Mouse (Mus musculus) neural tube, embryonic 13.5 days (tissue): ENCODE measurements around the gene Fam84b. TPM values are rescaled to one million over a fixed set of nuclear protein-coding genes. Genes with fewer than 3 reads are reported as not detected.
A peak's percentile ranks its signal among the peaks of the same experiment; 100 is the strongest.

ENCODE experiments used
- ATAC-seq: fragments of 200-750 bp; cut with Nextera tagmentation; 2 replicates; pipeline ENCODE4 v1.8.0; 2017; ENCODE audit warnings: low read depth, mild to moderate bottlenecking, moderate TSS enrichment, moderate library complexity
- H3K27ac ChIP-seq: fragments of 300-500 bp; sonication (generic); replicated peaks from 2 replicates; pipeline ENCODE4 v1.5.1; 2015; ENCODE audit warnings: moderate library complexity, mild to moderate bottlenecking, inconsistent platforms
- H3K27me3 ChIP-seq: fragments of 300-500 bp; sonication (generic); 2 replicates; pipeline ENCODE4 v1.6.1; 2015; ENCODE audit warnings: mild to moderate bottlenecking, inconsistent platforms
- H3K36me3 ChIP-seq: fragments of 300-500 bp; sonication (generic); 2 replicates; pipeline ENCODE4 v1.6.1; 2015; ENCODE audit warnings: mild to moderate bottlenecking, inconsistent platforms
- H3K4me1 ChIP-seq: fragments of 300-500 bp; sonication (generic); replicated peaks from 2 replicates; pipeline ENCODE4 v1.6.1; 2015; ENCODE audit warnings: inconsistent platforms
- H3K4me2 ChIP-seq: fragments of 300-500 bp; sonication (generic); 2 replicates; pipeline ENCODE4 v1.6.1; 2015; ENCODE audit warnings: inconsistent platforms, mild to moderate bottlenecking, moderate library complexity
- H3K4me3 ChIP-seq: fragments of 300-500 bp; sonication (generic); 2 replicates; pipeline ENCODE4 v1.5.1; 2015; ENCODE audit warnings: mild to moderate bottlenecking, inconsistent platforms
- H3K9ac ChIP-seq: fragments of 300-500 bp; sonication (generic); 2 replicates; pipeline ENCODE4 v1.6.1; 2015; ENCODE audit warnings: moderate library complexity, mild to moderate bottlenecking, inconsistent platforms
- H3K9me3 ChIP-seq: fragments of 300-500 bp; sonication (generic); 2 replicates; pipeline ENCODE4 v1.6.1; 2016; ENCODE audit warnings: inconsistent platforms
- WGBS: fragments of 180-500 bp; shearing (Covaris S2); methylation state at CpG from one replicate; pipeline ENCODE4 v1.1.7; 2015; 5-methylcytosine and 5-hydroxymethylcytosine counted together
- polyA plus RNA-seq: library from polyadenylated mRNA; unstranded; fragments of >200 nt; fragmentation: Nextera tagmentation; extraction: Ambion mirVana; gene quantifications from 2 replicates; pipeline ENCODE4 v1.2.1, GENCODE M21; 2015

Gene Fam84b
- polyA plus RNA-seq, 1 experiment from 2014 or later: 6.3 TPM

DNA sequence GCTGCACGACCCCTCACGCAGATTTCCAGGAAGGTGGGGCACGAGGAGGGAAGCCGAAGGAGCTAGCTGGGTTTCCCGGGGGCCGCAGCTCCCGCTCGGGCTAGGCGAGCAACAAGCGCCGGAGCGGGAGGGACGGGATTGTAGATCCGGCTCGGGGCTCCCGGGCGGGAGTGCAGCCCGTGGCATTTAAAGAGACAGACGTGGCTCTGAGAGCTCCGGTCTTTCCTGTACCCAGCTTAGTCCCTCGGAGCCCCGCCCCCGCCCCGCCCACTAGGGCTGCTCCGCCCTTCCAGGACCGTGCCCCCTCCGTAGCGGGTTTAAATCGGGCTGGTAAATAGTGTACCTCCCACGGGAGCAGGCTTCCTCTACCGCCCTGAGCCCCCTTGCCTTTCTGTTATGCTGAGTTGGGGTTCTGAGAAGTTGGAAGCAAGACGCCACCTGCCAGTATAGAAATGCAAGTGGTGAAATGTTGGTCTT is 28.8 kb downstream of the Fam84b start:
- H3K36me3 ChIP-seq: no peaks in the 10 kb centered on the region
- H3K4me1 ChIP-seq: peaks cover 34% of the 10 kb centered on the region
- peak overlapping the region; percentile 80 for H3K9ac ChIP-seq
- no peaks in the 10 kb centered on the region for H3K9me3 ChIP-seq
- H3K27ac ChIP-seq: peak overlapping the region; percentile 63
- WGBS: under 1% methylated on average over 32 of the region's 32 CpGs
- peak overlapping the region; percentile 69 for H3K4me3 ChIP-seq
- peak overlapping the region; percentile 100 for H3K4me2 ChIP-seq
- H3K27me3 ChIP-seq: peaks cover 6% of the 10 kb centered on the region; the same call in 1 of the 2 replicates
- peak; percentile 87 for ATAC-seq

DNA sequence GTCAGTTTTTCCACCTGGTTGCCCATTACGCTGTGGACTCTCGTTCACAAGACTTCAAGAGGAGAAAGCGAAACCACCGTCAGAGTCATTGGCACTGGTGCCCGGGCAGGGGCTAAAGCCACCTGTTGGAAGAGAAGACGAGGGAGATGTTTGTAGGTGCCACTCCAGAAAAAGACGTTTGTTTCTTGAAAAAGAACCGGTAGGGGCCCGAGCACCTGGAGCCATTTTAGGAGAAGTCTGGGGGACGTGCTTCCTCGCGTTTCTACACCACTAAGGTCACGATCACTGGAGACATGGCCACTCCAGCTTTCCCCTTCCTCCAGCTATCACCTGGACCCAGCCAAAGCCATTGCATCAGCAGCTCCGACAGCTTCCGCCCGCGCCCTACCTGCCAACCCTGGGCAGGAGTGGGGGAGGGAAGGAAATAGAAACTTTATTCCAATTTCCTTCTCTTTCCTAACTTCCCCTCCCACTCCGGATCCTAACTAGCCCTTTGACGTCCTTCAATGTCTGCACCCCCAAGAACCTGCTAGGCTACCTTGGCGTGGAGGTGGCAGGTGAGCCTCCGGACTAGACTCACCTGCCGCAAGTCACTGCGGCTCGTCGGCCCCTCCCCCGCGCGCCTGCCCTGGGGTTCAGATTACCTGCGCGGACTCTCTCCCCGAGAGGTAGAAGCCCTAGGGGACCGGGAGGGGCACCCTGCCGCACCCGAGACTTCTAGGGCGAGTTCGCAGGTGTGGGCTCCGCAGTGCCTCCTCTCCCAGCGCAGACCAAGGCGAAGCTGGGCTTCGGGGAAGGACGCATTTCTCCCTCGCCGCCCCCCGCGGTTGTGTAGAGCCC is 29.5 kb downstream of the Fam84b start:
- H3K9ac ChIP-seq: peak overlapping the region; percentile 80
- peak overlapping the region; percentile 81 for H3K27ac ChIP-seq
- H3K9me3 ChIP-seq: no peaks in the 10 kb centered on the region
- H3K4me1 ChIP-seq: peaks cover 34% of the 10 kb centered on the region
- peak overlapping the region; percentile 69 for H3K4me3 ChIP-seq
- WGBS: 0% methylated on average over 45 of the region's 45 CpGs
- peaks cover 6% of the 10 kb centered on the region; the same call in 1 of the 2 replicates for H3K27me3 ChIP-seq
- ATAC-seq: peak; percentile 21
- peak overlapping the region; percentile 100 for H3K4me2 ChIP-seq
- H3K36me3 ChIP-seq: no peaks in the 10 kb centered on the region

DNA sequence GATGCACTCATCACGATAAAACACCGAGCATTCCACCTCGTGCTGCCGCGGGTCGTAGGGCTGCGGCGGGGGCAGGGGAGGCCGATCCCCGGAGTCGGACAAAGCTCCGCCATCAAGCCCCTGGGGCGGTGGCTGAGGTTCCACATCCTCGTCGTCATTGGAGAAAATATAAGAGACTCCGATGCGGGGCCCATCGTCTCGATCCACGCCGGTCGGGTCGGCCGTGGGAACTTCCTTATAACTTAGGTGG is 30.0 kb downstream of the Fam84b start:
- H3K27me3 ChIP-seq: peaks cover 6% of the 10 kb centered on the region; the same call in 1 of the 2 replicates
- WGBS: under 1% methylated on average over 24 of the region's 24 CpGs
- ATAC-seq: no peak
- peak overlapping the region; percentile 80 for H3K9ac ChIP-seq
- H3K4me3 ChIP-seq: peak overlapping the region; percentile 69
- H3K27ac ChIP-seq: peak overlapping the region; percentile 81
- H3K4me2 ChIP-seq: peak overlapping the region; percentile 100
- peaks cover 34% of the 10 kb centered on the region for H3K4me1 ChIP-seq
- no peaks in the 10 kb centered on the region for H3K36me3 ChIP-seq
- H3K9me3 ChIP-seq: no peaks in the 10 kb centered on the region

DNA sequence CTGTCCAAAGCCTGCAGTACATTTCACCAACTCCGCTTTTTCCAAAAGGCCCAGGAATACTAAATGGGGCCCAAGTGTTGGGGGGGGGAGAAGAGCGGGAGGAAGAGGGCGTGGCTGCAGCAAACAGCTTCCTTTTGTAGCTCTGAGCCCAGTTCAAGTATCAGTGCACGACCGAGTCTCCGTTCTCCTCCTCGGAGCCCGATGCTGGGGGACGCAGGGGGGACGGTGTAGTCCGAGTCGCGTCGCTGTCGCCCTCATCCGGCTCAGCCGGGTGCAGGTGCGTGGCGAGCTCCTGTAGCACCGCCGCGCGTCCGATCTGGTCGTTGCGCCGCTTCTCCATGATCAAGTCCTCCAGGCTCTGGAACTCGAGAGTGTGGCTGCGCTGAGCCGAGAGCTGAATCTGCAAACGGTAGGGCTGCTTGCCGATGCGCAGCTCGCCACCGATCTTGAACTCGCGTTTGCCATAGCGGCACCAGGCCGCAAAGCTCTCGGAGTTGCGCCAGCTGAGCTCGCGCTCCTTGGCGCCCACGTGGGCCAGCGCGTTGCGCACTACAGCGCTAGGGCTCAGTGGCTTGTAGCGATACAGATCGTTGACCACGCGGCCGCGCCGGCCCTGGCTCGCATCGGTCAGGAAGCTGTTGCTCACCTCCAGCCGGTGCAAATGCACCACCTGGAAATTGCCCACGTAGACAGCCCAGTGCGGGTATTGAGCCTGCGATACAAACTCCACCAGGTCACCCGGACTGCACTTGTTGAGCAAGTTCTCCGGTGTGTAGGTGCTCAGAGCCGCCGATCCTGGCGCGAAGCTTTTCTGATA is 30.6 kb downstream of the Fam84b start:
- H3K9me3 ChIP-seq: no peaks in the 10 kb centered on the region
- WGBS: under 1% methylated on average over 68 of the region's 68 CpGs
- H3K27me3 ChIP-seq: peaks cover 6% of the 10 kb centered on the region; the same call in 1 of the 2 replicates
- peaks cover 34% of the 10 kb centered on the region for H3K4me1 ChIP-seq
- H3K4me3 ChIP-seq: peak overlapping the region; percentile 69
- ATAC-seq: peak; percentile 79
- peak overlapping the region; percentile 80 for H3K9ac ChIP-seq
- H3K4me2 ChIP-seq: peak overlapping the region; percentile 100
- H3K27ac ChIP-seq: peak overlapping the region; percentile 81
- no peaks in the 10 kb centered on the region for H3K36me3 ChIP-seq

DNA sequence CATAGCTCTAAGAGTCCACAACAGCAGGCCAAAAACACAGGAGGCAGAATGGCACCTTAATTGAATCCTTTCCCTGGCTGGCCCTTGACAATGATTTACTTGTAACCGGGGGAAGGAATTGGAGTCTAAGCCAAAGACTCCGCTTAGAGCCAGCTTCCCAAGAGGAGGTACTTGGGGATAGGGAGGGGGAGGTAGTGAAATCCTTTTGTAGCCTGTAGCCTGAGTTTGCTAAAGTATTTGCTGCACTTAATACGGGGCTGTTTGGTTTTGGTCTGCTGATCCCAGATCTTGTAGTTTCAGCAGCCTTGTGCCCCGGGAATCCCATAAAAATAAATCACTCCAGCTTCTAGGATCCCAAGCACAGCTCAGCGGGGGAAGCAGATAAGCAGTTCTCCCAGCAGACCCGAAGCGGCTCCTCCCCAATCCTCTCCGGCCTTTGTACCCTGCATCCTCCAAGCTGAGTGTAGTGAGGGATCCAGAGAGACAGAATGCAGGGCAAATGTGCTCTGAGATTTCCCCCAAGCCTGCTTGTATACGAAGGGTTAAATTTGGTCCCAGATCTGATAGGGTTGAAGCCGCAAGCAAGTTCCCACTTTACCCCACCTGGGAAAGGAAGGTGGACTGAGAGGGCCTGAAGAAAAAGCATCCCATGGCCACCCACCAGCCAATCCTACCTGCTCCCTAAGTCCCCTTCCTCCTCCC is 31.3 kb downstream of the Fam84b start:
- H3K27ac ChIP-seq: peak overlapping the region; percentile 81
- no peaks in the 10 kb centered on the region for H3K36me3 ChIP-seq
- H3K4me2 ChIP-seq: peak overlapping the region; percentile 100
- no peaks in the 10 kb centered on the region for H3K9me3 ChIP-seq
- peaks cover 6% of the 10 kb centered on the region; the same call in 1 of the 2 replicates for H3K27me3 ChIP-seq
- peaks cover 34% of the 10 kb centered on the region for H3K4me1 ChIP-seq
- peak overlapping the region; percentile 69 for H3K4me3 ChIP-seq
- ATAC-seq: peak; percentile 40
- peak overlapping the region; percentile 80 for H3K9ac ChIP-seq
- 3% methylated on average over 10 of the region's 10 CpGs for WGBS

DNA sequence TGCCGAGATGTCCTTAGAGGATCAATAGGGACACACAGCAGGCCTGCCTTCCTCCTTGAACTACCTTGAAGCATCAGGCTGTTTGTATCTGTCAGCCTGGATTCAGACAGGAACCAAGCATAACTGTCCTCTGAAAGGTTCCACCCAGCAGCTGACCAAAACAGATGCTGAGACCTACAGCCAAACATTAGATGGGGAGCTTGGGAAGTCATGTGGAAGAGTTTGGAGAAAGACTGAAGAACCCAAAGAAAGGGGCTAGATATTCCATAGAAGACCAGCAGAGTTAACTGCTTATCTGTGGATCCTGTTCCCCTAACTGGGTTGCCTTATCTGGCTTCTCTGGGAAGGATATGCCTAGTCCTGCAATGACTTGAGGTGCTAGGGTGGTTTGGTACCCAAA is 35.1 kb downstream of the Fam84b start:
- 96% methylated on average over 1 of the region's 1 CpGs for WGBS
- Histone ChIP-seq H3K4me2 (no peak overlapping the region), H3K4me1 (peaks cover 24% of the 10 kb centered on the region), H3K27me3 (no peaks in the 10 kb centered on the region), H3K36me3 (no peaks in the 10 kb centered on the region), H3K9ac (no peak overlapping the region), H3K9me3 (no peaks in the 10 kb centered on the region), H3K4me3 (no peak overlapping the region), H3K27ac (no peak overlapping the region)
- ATAC-seq: no peak

DNA sequence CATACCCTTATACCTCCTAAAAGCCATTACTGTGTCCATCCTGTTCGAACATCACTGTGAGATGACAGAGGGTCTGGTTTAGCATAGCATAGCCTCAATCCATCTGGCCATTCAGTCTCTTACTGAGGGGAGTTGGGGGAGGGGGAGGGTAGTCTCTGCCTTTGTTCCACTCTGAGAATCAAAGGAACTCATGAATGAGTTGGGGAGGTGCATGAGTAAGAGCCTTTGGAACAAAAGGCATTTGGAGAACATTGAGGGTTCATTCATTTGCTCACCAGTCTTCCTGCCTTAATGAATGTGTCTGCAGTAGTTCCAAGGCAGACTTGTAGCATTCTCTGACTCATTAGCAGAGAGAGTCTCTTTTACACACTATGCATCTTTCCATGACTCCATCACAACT is 37.1 kb downstream of the Fam84b start:
- H3K4me3 ChIP-seq: no peak overlapping the region
- H3K9ac ChIP-seq: no peak overlapping the region
- 14% methylated on average over 1 of the region's 1 CpGs for WGBS
- H3K9me3 ChIP-seq: no peaks in the 10 kb centered on the region
- no peaks in the 10 kb centered on the region for H3K27me3 ChIP-seq
- no peaks in the 10 kb centered on the region for H3K36me3 ChIP-seq
- no peak for ATAC-seq
- no peak overlapping the region for H3K27ac ChIP-seq
- H3K4me1 ChIP-seq: peaks cover 10% of the 10 kb centered on the region
- no peak overlapping the region for H3K4me2 ChIP-seq

DNA sequence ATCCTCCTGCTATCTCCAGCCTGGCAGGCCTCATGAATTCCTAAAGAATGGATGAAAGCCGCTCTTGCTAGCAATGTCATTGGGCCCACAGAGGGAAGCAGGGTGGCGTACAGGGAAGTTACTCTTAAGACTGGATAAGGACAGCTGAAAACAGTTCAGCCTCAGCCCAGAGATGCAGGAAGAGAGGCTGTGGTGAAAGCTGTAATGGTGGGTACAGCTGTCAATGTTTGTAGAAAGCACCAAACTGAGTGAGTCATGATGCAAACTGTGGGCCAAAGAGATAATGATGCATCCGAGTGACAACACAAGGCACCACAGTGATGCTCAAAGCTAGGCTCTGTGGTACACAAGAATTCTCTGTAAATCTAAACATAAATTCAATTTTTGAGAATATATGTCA is 39.0 kb downstream of the Fam84b start:
- no peaks in the 10 kb centered on the region for H3K9me3 ChIP-seq
- no peak for ATAC-seq
- no peak overlapping the region for H3K9ac ChIP-seq
- no peaks in the 10 kb centered on the region for H3K27me3 ChIP-seq
- no peak overlapping the region for H3K4me2 ChIP-seq
- H3K4me1 ChIP-seq: no peaks in the 10 kb centered on the region
- 86% methylated on average over 3 of the region's 3 CpGs for WGBS
- no peak overlapping the region for H3K4me3 ChIP-seq
- no peak overlapping the region for H3K27ac ChIP-seq
- H3K36me3 ChIP-seq: no peaks in the 10 kb centered on the region

DNA sequence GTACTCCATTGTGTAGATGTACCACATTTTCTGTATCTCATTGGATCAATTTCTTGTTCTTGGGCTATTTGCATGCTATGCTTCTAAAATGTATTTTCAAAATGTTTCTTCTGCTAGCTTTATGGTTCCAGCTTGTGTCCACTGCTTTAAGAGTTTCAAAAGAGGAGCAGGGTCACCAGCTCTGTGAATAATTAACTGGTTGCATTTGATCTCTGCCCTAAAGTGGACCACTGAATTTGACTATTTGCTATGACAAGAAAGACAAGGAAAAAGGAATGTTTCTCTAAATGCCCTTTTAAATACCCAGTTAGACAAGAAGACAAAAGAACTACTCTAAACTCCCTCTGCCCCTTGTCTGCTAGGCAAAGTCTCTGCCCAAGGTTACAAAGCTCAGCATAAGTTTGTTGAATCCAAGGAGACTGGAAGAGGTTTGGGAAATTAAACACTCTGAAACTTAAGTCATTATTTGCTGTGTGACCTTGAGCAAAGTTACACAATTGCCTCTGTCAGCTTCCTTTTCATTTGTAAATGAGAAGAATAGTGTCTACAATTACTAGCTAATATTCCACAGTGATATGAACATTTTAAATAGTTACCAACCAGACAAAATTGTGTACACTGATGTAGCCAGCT is 60.4 kb downstream of the Fam84b start:
- no peaks in the 10 kb centered on the region for H3K9me3 ChIP-seq
- no peaks in the 10 kb centered on the region for H3K27me3 ChIP-seq
- no peak overlapping the region for H3K4me3 ChIP-seq
- no peaks in the 10 kb centered on the region for H3K4me1 ChIP-seq
- H3K36me3 ChIP-seq: no peaks in the 10 kb centered on the region
- H3K9ac ChIP-seq: no peak overlapping the region
- ATAC-seq: no peak
- H3K4me2 ChIP-seq: no peak overlapping the region
- H3K27ac ChIP-seq: no peak overlapping the region

DNA sequence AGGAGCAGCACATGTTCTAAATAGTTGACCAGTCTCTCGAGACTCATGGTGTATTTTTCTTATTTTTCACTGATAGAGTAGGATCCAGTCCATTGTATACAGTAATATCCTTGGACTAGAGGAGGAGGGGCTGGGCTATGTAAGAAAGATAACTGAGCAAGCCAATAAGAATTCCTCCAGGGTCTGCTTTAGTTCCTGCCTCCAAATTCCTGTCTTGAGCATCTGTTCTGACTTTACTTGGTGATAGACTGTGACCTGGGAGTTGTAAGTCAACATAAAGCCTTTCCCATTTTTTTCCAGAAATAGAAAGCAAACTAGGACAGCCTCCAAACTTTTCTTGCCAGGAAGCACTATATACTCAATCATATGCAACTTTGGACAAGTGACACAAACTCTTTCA is 64.5 kb downstream of the Fam84b start:
- 67% methylated on average over 1 of the region's 1 CpGs for WGBS
- Histone ChIP-seq H3K9me3 (no peaks in the 10 kb centered on the region), H3K27ac (no peak overlapping the region), H3K4me3 (no peak overlapping the region), H3K4me1 (no peaks in the 10 kb centered on the region), H3K36me3 (no peaks in the 10 kb centered on the region), H3K4me2 (no peak overlapping the region), H3K9ac (no peak overlapping the region), H3K27me3 (no peaks in the 10 kb centered on the region)
- ATAC-seq: no peak

DNA sequence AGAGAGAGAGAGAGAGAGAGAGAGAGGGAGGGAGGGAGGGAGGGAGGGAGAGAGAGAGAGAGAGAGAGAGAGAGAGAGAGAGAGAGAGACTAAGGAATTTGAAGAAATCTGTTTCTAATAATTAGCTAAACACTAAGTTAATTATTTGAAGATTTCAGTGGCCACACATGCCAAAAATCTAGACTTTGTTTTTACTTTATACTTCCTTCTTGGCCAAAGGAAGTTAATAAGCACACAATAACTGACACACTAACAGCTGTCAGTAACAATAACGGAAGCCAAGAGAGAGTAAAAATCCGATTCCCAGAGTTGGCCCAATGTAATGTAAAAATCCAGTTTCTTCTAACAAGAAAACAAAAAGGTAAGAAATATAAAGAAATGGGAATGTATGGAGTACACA is 69.8 kb downstream of the Fam84b start:
- Histone ChIP-seq H3K27me3 (no peaks in the 10 kb centered on the region), H3K9ac (no peak overlapping the region), H3K36me3 (no peaks in the 10 kb centered on the region), H3K27ac (no peak overlapping the region), H3K4me3 (no peak overlapping the region), H3K9me3 (no peaks in the 10 kb centered on the region), H3K4me1 (no peaks in the 10 kb centered on the region), H3K4me2 (no peak overlapping the region)
- WGBS: 87% methylated on average over 2 of the region's 2 CpGs
- ATAC-seq: no peak
